Mouse (Mus musculus) stomach, postnatal 0 days (tissue): ENCODE results near the gene Gm19345. TPM values are rescaled to one million over a fixed set of nuclear protein-coding genes. Genes with fewer than 3 reads are reported as not detected.

Source experiments
- ATAC-seq: fragments of 200-750 bp; cut with Nextera tagmentation; 2 replicates; pipeline ENCODE4 v1.8.0; 2017; ENCODE audit not compliant: low FRiP score, low TSS enrichment
- DNase-seq: peaks from one replicate; pipeline ENCODE4 v3.0.0-alpha.2; 2016; ENCODE audit warnings: low spot score
- H3K27ac ChIP-seq: fragments of 300-500 bp; sonication (generic); replicated peaks from 2 replicates; pipeline ENCODE4 v1.5.1; 2014; ENCODE audit warnings: mild to moderate bottlenecking, control low read depth
- H3K27me3 ChIP-seq: fragments of 300-500 bp; sonication (generic); 2 replicates; pipeline ENCODE4 v1.6.1; 2014; ENCODE audit warnings: low read length; ENCODE audit not compliant: control insufficient read depth, insufficient read depth
- H3K36me3 ChIP-seq: fragments of 300-500 bp; sonication (generic); 2 replicates; pipeline ENCODE4 v1.6.1; 2014; ENCODE audit warnings: low read length, mixed read lengths; ENCODE audit not compliant: control insufficient read depth, insufficient read depth
- H3K4me1 ChIP-seq: fragments of 300-500 bp; sonication (generic); replicated peaks from 2 replicates; pipeline ENCODE4 v1.6.1; 2014; ENCODE audit warnings: antibody characterized with exemption; ENCODE audit not compliant: control insufficient read depth, insufficient read depth
- H3K4me2 ChIP-seq: fragments of 300-500 bp; sonication (generic); replicated peaks from 2 replicates; pipeline ENCODE4 v1.6.1; 2014; ENCODE audit warnings: low read depth, mild to moderate bottlenecking, control low read depth, moderate library complexity
- H3K4me3 ChIP-seq: fragments of 300-500 bp; sonication (generic); 2 replicates; pipeline ENCODE4 v1.5.1; 2014; ENCODE audit warnings: low read depth, low read length, control low read depth
- H3K9ac ChIP-seq: fragments of 300-500 bp; sonication (generic); 2 replicates; pipeline ENCODE4 v1.6.1; 2014; ENCODE audit warnings: mild to moderate bottlenecking, low read length, control low read depth, mixed read lengths
- H3K9me3 ChIP-seq: fragments of 300-500 bp; sonication (generic); 2 replicates; pipeline ENCODE4 v1.6.1; 2016; ENCODE audit warnings: low read length; ENCODE audit not compliant: control insufficient read depth
- CTCF ChIP-seq: IDR thresholded peaks from 2 replicates; pipeline ENCODE4 v1.5.1; 2016; ENCODE audit warnings: antibody characterized with exemption, low read depth, mild to moderate bottlenecking, moderate library complexity
- EP300 ChIP-seq: optimal IDR thresholded peaks from 2 replicates; pipeline ENCODE3; 2016; ENCODE audit warnings: antibody characterized with exemption
- WGBS: fragments of 180-500 bp; shearing (Covaris S2); extraction: QIAGEN DNeasy Blood & Tissue Kit; methylation state at CpG from one replicate; pipeline ENCODE4 v1.1.7; 2014; 5-methylcytosine and 5-hydroxymethylcytosine counted together
- polyA plus RNA-seq: library from polyadenylated mRNA; unstranded; fragments of >200 nt; fragmentation: Nextera tagmentation; extraction: Ambion mirVana; gene quantifications from 2 replicates; pipeline ENCODE4 v1.2.1, GENCODE M21; 2015

The Gm19345 gene
- polyA plus RNA-seq, 1 experiment from 2014 or later = 0.41 TPM

DNA sequence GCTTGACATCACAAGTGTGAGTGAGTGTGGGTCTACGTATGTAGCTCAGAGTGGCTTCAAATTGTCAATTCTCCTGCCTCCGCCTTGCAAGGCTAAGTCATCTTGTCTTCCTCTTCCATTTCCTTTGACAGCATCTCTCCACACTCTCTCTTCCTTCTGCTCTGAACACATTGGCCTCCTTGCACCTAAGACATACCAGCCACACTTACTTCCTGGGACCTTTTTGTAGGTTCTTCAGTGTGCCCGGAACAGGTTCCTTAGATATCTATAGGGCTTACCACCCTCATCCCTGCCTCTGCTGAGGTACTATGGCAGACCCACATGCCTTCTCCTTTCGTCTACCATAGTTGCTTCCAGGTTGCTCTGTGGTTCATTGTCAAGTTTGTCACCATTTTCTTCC lies 38.6 kb upstream of the Gm19345 start:
- no peak for ATAC-seq
- H3K9me3 ChIP-seq = no peaks in the 10 kb centered on the region
- no peak for DNase-seq
- H3K4me3 ChIP-seq = no peak overlapping the region
- 0 out of 2 replicates have a peak, but pooled peaks cover 4% of the 10 kb centered on the region for H3K36me3 ChIP-seq
- no peaks in the 10 kb centered on the region for H3K27me3 ChIP-seq
- peaks cover 9% of the 10 kb centered on the region for H3K4me1 ChIP-seq
- H3K9ac ChIP-seq = no peak overlapping the region
- TF ChIP-seq EP300 = no peak
- TF ChIP-seq CTCF = no peak
- H3K4me2 ChIP-seq = no peak overlapping the region
- no peak overlapping the region for H3K27ac ChIP-seq
- WGBS = 93% methylated on average over 4 of the region's 4 CpGs

DNA sequence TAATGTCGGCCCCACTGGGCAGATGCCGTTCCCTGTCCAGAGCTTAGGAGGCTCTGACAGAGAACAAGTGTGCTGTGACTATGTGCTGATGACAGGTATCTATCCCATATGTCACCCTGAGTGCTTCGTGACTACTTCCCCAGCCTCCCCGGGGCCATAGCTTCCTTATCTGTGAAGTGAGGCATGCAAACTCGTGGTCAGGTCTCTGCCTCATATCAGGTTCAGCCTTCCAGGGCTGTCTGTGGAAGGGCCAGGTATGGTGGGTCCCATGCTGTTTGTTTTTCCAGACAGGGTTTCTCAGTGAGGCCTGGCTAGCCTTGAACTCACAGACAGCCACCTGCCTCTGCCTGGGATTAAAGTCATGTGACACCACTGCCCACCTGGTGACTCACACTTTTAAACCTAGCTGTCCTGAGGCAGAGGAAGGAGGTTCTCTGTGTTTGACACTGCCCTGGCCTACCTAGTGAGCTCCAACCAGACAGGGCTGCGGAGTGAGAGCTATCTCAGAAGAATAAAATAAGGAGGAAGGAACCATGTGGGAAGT lies 38.2 kb upstream of the Gm19345 start:
- Histone ChIP-seq H3K9me3 (no peaks in the 10 kb centered on the region), H3K4me3 (no peak overlapping the region), H3K9ac (no peak overlapping the region), H3K27ac (no peak overlapping the region), H3K27me3 (no peaks in the 10 kb centered on the region), H3K36me3 (0 out of 2 replicates have a peak, but pooled peaks cover 2% of the 10 kb centered on the region), H3K4me2 (no peak overlapping the region), H3K4me1 (peaks cover 9% of the 10 kb centered on the region)
- WGBS = 73% methylated on average over 6 of the region's 6 CpGs
- no peak for ATAC-seq
- no peak for TF ChIP-seq CTCF
- no peak for TF ChIP-seq EP300
- DNase-seq = no peak

DNA sequence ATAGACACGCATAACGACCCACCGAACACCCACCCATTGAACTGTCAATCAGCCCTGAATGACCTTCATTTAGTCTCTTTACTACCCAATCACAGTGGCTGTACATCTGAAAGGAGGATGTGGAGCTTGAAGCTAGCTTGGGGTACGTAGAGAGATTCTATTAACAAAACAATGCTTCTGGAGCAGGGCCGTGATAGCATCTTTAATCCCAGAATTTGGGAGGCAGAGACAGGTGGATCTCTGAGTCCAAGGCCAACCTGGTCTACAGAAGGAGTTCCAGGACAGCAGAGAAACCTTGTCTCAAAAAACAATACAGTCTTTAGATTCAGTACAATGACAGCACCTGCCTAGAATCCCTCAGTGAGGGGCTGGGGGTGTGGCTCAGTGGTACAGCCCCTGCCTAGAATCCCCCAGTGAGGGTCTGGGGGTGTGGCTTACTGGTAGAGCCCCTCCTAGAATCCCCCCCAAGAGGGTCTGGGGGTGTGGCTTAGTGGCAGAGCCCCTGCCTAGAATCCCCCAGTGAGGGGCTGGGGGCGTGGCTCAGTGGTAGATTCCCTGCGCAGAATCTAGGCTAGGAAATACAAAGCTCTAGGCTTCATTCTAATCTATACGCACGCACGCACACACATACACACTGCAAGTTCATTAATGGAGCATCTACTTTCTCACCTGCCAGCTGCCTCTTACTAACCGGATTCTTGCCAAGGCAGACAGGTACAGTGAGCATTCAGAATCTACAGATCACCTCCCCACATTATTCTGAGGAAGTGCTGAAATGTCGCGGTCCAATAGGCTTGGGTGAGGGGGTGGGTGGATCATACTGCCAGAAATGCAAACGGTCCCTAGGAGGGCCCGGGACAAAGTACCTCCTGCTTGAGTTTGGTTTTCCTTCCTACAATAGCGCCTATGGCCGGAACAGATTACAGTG lies 36.2 kb upstream of the Gm19345 start:
- Histone ChIP-seq H3K27me3 (no peaks in the 10 kb centered on the region), H3K9me3 (no peaks in the 10 kb centered on the region), H3K4me3 (peak overlapping the region; percentile 40), H3K36me3 (no peaks in the 10 kb centered on the region), H3K4me2 (peak overlapping the region; percentile 59), H3K9ac (peak overlapping the region; percentile 54), H3K27ac (peak overlapping the region; percentile 90), H3K4me1 (peaks cover 9% of the 10 kb centered on the region)
- TF ChIP-seq CTCF (no peak), EP300 (no peak)
- DNase-seq (no peak), ATAC-seq (peak; percentile 8; the same call in 1 of the 2 replicates)
- WGBS = 33% methylated on average over 17 of the region's 17 CpGs

DNA sequence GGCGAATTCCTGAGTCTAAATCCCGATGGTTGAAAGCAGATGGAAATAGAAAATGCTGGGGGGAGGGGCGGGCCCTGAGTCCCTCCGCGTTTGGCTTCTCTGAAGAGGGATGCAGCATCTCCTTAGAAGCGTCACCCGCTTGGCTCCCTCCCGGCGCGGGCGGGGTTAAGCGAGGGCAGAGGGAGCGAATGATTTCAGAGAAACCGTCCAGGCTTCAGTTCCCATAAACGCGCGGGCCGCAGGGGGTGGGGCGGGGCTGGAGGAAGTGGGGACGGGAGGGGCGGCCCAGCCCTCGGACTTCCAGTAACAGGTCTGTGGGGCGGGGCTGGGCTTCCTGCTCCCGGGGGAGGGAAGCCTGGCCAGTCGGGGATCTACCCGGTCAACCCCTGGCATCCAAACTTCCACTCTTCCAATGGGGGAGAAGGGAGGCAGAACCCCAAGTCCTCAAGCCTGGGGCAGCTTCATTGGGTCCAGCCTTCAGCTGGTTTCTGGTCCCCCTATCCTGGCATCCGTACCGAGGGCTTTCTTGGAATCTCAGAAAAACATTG lies 35.5 kb upstream of the Gm19345 start:
- H3K27me3 ChIP-seq = no peaks in the 10 kb centered on the region
- under 1% methylated on average over 25 of the region's 28 CpGs for WGBS
- peak overlapping the region; percentile 54 for H3K9ac ChIP-seq
- ATAC-seq = peak; percentile 83
- peak overlapping the region; percentile 40 for H3K4me3 ChIP-seq
- peak; percentile 96 for DNase-seq
- H3K4me1 ChIP-seq = peaks cover 9% of the 10 kb centered on the region
- no peaks in the 10 kb centered on the region for H3K9me3 ChIP-seq
- no peak for TF ChIP-seq CTCF
- no peak for TF ChIP-seq EP300
- H3K4me2 ChIP-seq = peak overlapping the region; percentile 59
- no peaks in the 10 kb centered on the region for H3K36me3 ChIP-seq
- peak overlapping the region; percentile 90 for H3K27ac ChIP-seq

DNA sequence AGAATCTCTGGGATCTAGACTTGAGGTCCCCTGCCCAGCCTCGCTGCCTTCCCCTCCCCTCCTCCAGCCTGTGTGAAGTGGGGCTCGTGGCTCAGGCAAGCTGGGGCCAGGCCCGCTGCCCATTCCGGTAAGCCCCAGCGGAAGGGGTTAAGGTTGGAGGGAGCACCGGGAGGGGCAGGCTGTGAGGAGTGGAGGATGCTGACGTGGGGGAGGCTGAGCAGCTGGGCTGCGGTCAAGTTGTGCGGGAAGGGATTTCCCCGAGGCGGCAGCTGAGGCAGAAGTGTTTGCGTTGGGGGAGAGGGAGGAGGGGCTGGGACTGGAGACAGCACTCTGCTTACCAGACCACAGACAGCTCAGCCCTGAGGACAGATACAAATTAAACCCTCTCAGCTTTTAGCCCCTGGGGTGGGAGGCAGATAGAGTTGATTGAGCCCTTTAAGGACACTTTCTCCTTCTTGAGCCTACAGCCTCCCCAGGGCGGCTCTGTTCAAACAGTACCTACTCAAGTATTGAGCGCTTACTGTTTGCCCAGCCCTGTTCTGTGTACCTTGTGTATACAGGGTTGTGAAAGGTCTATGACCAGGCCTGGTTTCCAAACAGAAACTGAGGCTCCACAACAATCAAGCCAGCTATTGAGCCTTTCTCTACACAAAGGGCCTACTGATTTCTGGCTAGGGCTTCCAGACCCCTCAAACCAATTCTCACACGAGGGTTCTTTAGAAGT lies 34.3 kb upstream of the Gm19345 start:
- Histone ChIP-seq H3K36me3 (no peaks in the 10 kb centered on the region), H3K4me3 (peak overlapping the region; percentile 40), H3K4me2 (peak overlapping the region; percentile 59), H3K9me3 (no peaks in the 10 kb centered on the region), H3K27me3 (no peaks in the 10 kb centered on the region), H3K9ac (peak overlapping the region; percentile 54; the same call in 1 of the 2 replicates), H3K4me1 (peaks cover 9% of the 10 kb centered on the region), H3K27ac (peak overlapping the region; percentile 90)
- DNase-seq = peak; percentile 89
- TF ChIP-seq CTCF (no peak), EP300 (no peak)
- WGBS = 6% methylated on average over 14 of the region's 15 CpGs
- ATAC-seq = peak; percentile 75
